Mouse (Mus musculus): ENCODE results near the gene Sgca. TPM values are rescaled to one million over a fixed set of nuclear protein-coding genes. Genes with fewer than 3 reads are reported as not detected.

Sgca gene
- polyA plus RNA-seq, 1 experiment from 2014 or later: 0.55 TPM

DNA sequence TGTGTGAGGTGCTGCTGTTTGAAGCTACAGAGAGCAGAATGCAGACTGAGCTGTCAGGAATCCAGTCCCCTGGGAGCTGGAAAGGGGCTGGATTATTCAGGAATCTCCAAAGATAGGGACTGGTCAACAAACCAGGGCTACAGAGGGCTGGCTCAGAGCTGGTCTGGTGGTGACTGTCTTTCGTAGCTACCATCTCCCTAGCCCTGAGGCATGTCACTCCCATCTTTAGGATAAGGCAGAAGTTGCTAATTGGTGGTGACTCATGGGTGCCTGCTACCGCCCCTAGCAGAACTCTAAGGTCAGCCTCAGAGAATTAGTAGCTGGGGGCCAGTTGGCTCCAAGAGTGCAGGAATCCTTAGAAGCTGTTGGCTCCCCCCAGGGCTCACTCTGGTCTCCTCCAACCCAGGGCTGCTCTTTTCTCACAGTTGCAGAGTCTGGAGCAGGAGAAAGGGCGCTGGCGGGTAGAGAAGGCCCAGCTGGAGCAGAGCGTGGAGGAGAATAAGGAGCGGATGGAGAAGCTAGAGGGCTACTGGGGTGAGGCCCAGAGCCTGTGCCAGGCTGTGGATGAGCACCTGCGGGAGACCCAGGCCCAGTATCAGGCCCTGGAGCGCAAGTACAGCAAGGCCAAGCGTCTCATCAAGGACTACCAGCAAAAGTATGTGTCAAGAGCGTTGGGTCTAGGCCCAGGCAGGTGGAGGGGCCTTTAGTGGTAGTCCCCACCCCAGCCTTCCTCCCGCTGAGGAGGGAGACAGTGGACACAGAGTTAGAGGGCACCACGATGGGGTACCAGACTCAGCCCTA lies 28.2 kb upstream of the Sgca start:
- 77% methylated on average over 12 of the region's 12 CpGs for whole genome bisulfite sequencing
- TF ChIP-seq CTCF (IDR thresholded peaks at IDR 0.05; ENCODE audit: low read depth): no peak
- peak overlapping the region; percentile 15; the same call in 1 of the 2 replicates for H3K27ac ChIP-seq (ENCODE audit: low read depth, low read length)
- peaks cover 55% of the 10 kb centered on the region for H3K36me3 ChIP-seq (ENCODE audit: control insufficient read depth, insufficient read depth)
- H3K4me1 ChIP-seq (replicated peaks; ENCODE audit: control insufficient read depth, insufficient read depth, low read length): peaks cover 8% of the 10 kb centered on the region
- no peak overlapping the region for H3K4me3 ChIP-seq (ENCODE audit: low read depth, low read length)
- ATAC-seq: no peak
- H3K9me3 ChIP-seq (ENCODE audit: control insufficient read depth): no peaks in the 10 kb centered on the region
- H3K4me2 ChIP-seq (replicated peaks; ENCODE audit: low read depth): no peak overlapping the region
- H3K27me3 ChIP-seq (replicated peaks; ENCODE audit: control insufficient read depth, insufficient read depth, low read length): no peaks in the 10 kb centered on the region
- H3K9ac ChIP-seq (ENCODE audit: low read depth, low read length): no peak overlapping the region

DNA sequence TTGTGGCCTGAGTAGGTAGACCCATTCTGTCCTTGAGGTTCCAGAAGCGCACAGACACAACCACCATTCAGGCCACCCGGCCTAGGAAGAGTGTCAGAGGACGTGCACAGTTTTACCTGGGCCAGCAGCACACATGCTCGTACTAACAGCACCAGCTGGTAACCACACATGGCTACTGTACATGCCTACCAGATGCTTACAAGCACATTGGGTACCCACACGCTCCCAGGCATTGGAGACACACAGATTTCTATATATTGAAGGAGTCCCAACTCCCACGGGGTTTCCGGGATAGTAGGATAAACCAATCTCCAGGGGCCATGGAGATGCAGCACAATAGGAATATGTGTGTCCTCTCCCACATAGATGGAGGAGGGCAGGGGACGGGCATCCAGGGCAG lies 26.6 kb upstream of the Sgca start:
- Histone ChIP-seq H3K4me2 (replicated peaks; ENCODE audit: low read depth) (no peak overlapping the region), H3K36me3 (ENCODE audit: control insufficient read depth, insufficient read depth) (peaks cover 65% of the 10 kb centered on the region), H3K4me3 (ENCODE audit: low read depth, low read length) (no peak overlapping the region), H3K4me1 (replicated peaks; ENCODE audit: control insufficient read depth, insufficient read depth, low read length) (peaks cover 5% of the 10 kb centered on the region), H3K9me3 (ENCODE audit: control insufficient read depth) (no peaks in the 10 kb centered on the region), H3K27me3 (replicated peaks; ENCODE audit: control insufficient read depth, insufficient read depth, low read length) (no peaks in the 10 kb centered on the region), H3K27ac (ENCODE audit: low read depth, low read length) (no peak overlapping the region), H3K9ac (ENCODE audit: low read depth, low read length) (no peak overlapping the region)
- WGBS: 95% methylated on average over 8 of the region's 8 CpGs
- no peak for ATAC-seq
- TF ChIP-seq CTCF (IDR thresholded peaks at IDR 0.05; ENCODE audit: low read depth): no peak

DNA sequence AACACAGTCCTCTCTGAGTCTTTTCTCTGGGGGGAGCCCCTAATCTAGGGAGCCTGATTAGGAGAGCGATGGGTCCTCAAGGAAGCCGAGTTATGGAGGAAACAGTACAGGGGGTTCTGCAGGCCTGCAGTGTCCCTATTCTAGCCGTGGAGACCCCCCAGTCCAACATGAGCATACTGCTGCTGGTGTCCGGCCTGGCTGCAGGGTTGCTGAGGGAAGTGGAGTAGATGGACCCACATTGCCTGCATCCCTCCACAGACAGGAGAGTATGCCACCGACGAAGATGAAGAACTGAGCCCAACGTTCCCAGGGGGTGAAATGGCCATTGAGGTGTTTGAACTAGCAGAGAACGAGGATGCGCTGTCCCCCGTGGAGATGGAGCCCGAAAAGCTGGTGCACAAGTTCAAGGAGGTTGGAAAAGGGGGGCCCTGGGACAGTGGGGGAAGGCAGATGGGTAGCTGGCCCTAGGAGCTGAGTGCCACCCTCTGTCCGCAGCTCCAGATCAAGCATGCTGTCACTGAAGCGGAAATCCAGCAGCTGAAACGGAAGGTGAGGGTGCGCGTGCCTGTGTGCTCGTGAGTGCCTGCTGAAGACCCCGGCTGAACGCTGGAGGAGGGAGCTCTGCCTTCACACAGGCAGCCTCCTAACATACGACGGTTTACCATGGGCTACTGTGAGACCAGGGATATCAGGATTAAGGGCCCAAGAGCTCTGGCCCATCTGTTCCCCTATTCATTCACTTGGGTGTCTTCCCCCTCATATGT lies 25.6 kb upstream of the Sgca start:
- Histone ChIP-seq H3K27me3 (replicated peaks; ENCODE audit: control insufficient read depth, insufficient read depth, low read length) (no peaks in the 10 kb centered on the region), H3K9me3 (ENCODE audit: control insufficient read depth) (no peaks in the 10 kb centered on the region), H3K27ac (ENCODE audit: low read depth, low read length) (no peak overlapping the region), H3K4me3 (ENCODE audit: low read depth, low read length) (no peak overlapping the region), H3K4me1 (replicated peaks; ENCODE audit: control insufficient read depth, insufficient read depth, low read length) (peaks cover 1% of the 10 kb centered on the region; the same call in 1 of the 2 replicates), H3K4me2 (replicated peaks; ENCODE audit: low read depth) (no peak overlapping the region), H3K9ac (ENCODE audit: low read depth, low read length) (no peak overlapping the region), H3K36me3 (ENCODE audit: control insufficient read depth, insufficient read depth) (peaks cover 71% of the 10 kb centered on the region)
- no peak for TF ChIP-seq CTCF (IDR thresholded peaks at IDR 0.05; ENCODE audit: low read depth)
- WGBS: 88% methylated on average over 21 of the region's 21 CpGs
- ATAC-seq: no peak

DNA sequence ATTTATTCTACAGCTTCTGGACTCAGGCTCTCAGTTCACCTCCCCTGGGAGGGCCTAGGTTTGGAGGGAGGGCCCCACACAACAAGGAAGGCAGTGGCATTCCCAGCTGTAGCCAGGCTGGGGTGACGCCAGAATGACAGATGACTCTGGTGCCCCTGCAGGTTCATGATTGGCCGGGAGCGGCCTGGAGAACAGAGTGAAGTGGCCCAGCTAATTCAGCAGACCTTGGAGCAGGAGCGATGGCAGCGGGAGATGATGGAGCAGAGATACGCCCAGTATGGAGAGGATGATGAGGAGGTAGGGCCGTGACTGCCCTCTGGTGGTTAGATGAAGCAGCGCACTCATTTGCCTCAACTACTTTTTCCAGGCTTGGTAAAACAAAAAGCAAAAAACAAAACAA lies 24.9 kb upstream of the Sgca start:
- H3K36me3 ChIP-seq (ENCODE audit: control insufficient read depth, insufficient read depth): peaks cover 78% of the 10 kb centered on the region
- peaks cover 8% of the 10 kb centered on the region; the same call in 1 of the 2 replicates for H3K4me1 ChIP-seq (replicated peaks; ENCODE audit: control insufficient read depth, insufficient read depth, low read length)
- 0 out of 2 replicates have a peak, but pooled peaks have one; percentile 4 for ATAC-seq
- no peak overlapping the region for H3K9ac ChIP-seq (ENCODE audit: low read depth, low read length)
- H3K9me3 ChIP-seq (ENCODE audit: control insufficient read depth): no peaks in the 10 kb centered on the region
- no peak overlapping the region for H3K4me3 ChIP-seq (ENCODE audit: low read depth, low read length)
- no peak overlapping the region for H3K27ac ChIP-seq (ENCODE audit: low read depth, low read length)
- TF ChIP-seq CTCF (IDR thresholded peaks at IDR 0.05; ENCODE audit: low read depth): peak; percentile 97
- H3K4me2 ChIP-seq (replicated peaks; ENCODE audit: low read depth): no peak overlapping the region
- H3K27me3 ChIP-seq (replicated peaks; ENCODE audit: control insufficient read depth, insufficient read depth, low read length): no peaks in the 10 kb centered on the region
- WGBS: 6% methylated on average over 8 of the region's 8 CpGs

DNA sequence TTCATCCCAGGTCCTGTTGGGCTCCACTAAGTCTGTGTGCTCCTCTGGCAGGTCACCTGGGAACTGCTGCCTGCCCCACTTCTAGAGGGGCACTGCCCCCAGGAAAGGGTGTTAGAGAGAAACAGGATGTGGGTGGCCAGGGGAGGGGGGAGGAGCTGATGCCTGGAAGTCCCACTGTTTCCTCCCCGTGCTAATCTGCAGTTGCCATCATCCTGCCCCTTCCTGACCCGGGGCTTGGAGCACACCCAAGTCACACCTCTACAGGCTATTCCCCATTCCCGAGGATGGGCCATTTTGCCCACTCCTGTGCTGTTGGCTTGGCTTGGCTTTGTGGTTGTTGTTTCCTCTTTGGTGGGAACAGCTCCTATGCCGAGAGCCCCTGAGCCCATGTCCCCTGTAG lies 24.4 kb upstream of the Sgca start:
- ATAC-seq: no peak

DNA sequence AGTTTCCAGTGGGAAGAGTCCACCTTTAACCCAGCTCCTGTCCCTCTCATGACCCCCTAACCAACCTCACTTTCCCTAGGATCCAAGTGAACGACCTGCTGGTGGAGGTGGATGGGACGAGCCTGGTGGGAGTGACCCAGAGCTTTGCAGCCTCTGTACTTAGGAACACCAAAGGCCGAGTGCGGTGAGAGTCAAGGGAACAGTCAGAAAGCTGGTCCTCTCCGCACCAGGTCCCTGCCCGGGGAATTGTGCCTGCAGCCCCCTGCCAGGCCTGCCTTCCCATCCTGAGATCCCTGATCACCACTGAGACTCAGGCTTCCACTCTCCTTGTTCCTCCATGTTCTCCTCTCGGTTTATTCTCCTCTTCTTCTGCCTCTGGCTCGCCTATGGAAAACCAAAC lies 24.0 kb upstream of the Sgca start:
- no peak for TF ChIP-seq CTCF (IDR thresholded peaks at IDR 0.05; ENCODE audit: low read depth)
- no peak overlapping the region for H3K9ac ChIP-seq (ENCODE audit: low read depth, low read length)
- no peaks in the 10 kb centered on the region for H3K9me3 ChIP-seq (ENCODE audit: control insufficient read depth)
- no peaks in the 10 kb centered on the region for H3K27me3 ChIP-seq (replicated peaks; ENCODE audit: control insufficient read depth, insufficient read depth, low read length)
- 80% methylated on average over 8 of the region's 8 CpGs for WGBS
- peaks cover 15% of the 10 kb centered on the region; the same call in 1 of the 2 replicates for H3K4me1 ChIP-seq (replicated peaks; ENCODE audit: control insufficient read depth, insufficient read depth, low read length)
- no peak overlapping the region for H3K4me2 ChIP-seq (replicated peaks; ENCODE audit: low read depth)
- no peak for ATAC-seq
- no peak overlapping the region for H3K4me3 ChIP-seq (ENCODE audit: low read depth, low read length)
- H3K36me3 ChIP-seq (ENCODE audit: control insufficient read depth, insufficient read depth): peaks cover 73% of the 10 kb centered on the region
- H3K27ac ChIP-seq (ENCODE audit: low read depth, low read length): no peak overlapping the region

More for the DNA sequence above, 24.4 kb upstream of the Sgca start:
- Histone ChIP-seq H3K27me3 (replicated peaks; ENCODE audit: control insufficient read depth, insufficient read depth, low read length) (no peaks in the 10 kb centered on the region), H3K27ac (ENCODE audit: low read depth, low read length) (no peak overlapping the region), H3K4me3 (ENCODE audit: low read depth, low read length) (no peak overlapping the region), H3K9ac (ENCODE audit: low read depth, low read length) (no peak overlapping the region), H3K4me1 (replicated peaks; ENCODE audit: control insufficient read depth, insufficient read depth, low read length) (peaks cover 13% of the 10 kb centered on the region; the same call in 1 of the 2 replicates), H3K9me3 (ENCODE audit: control insufficient read depth) (no peaks in the 10 kb centered on the region), H3K4me2 (replicated peaks; ENCODE audit: low read depth) (no peak overlapping the region), H3K36me3 (ENCODE audit: control insufficient read depth, insufficient read depth) (peaks cover 77% of the 10 kb centered on the region)
- 34% methylated on average over 4 of the region's 4 CpGs for WGBS
- no peak for TF ChIP-seq CTCF (IDR thresholded peaks at IDR 0.05; ENCODE audit: low read depth)

Data from intestine, postnatal 0 days (tissue).